Mouse (Mus musculus): ENCODE measurements around the gene Slc43a1. TPM values are rescaled to one million over a fixed set of nuclear protein-coding genes. Genes with fewer than 3 reads are reported as not detected.

Gene Slc43a1
- total RNA-seq, 2 experiments from 2014 or later, result 0.30 to 0.35 TPM

GRCm38 (mm10) chr2:84862231-84862630 is 23.6 kb downstream of the Slc43a1 start:
- no peak for DNase-seq (ENCODE audit: extremely low spot score in 1 of 2, low spot score in 1 of 2)

- peak; percentile 80 to 89 for DNase-seq (ENCODE audit: extremely low spot score in 1 of 2, low spot score in 1 of 2)
Observed at GRCm38 (mm10) chr2:84865616-84866571, 27.2 kb downstream of the Slc43a1 start.

- DNase-seq (ENCODE audit: extremely low spot score in 1 of 2, low spot score in 1 of 2), result peak; percentile 72 to 82
Observed at GRCm38 (mm10) chr2:84868521-84868943, 29.9 kb downstream of the Slc43a1 start.

GRCm38 (mm10) chr2:84868977-84869376 is 30.3 kb downstream of the Slc43a1 start:
- DNase-seq (ENCODE audit: extremely low spot score in 1 of 2, low spot score in 1 of 2), result no peak

- DNase-seq (ENCODE audit: extremely low spot score in 1 of 2, low spot score in 1 of 2), result no peak
Observed at GRCm38 (mm10) chr2:84870623-84871160, 32.0 kb downstream of the Slc43a1 start.

GRCm38 (mm10) chr2:84872105-84872716 is 33.6 kb downstream of the Slc43a1 start:
- DNase-seq (ENCODE audit: extremely low spot score in 1 of 2, low spot score in 1 of 2), result no peak

- no peak for DNase-seq (ENCODE audit: extremely low spot score in 1 of 2, low spot score in 1 of 2)
Observed at GRCm38 (mm10) chr2:84875842-84876241, 37.2 kb downstream of the Slc43a1 start.

- no peak for DNase-seq (ENCODE audit: extremely low spot score in 1 of 2, low spot score in 1 of 2)
Observed at GRCm38 (mm10) chr2:84880590-84880989, 41.9 kb downstream of the Slc43a1 start.

- DNase-seq (ENCODE audit: extremely low spot score in 1 of 2, low spot score in 1 of 2), result peak; percentile 25 to 31
Observed at GRCm38 (mm10) chr2:84882606-84883005, 44.0 kb downstream of the Slc43a1 start.

GRCm38 (mm10) chr2:84883084-84883483 is 44.4 kb downstream of the Slc43a1 start:
- DNase-seq (ENCODE audit: extremely low spot score in 1 of 2, low spot score in 1 of 2), result no peak

- DNase-seq (ENCODE audit: extremely low spot score in 1 of 2, low spot score in 1 of 2), result no peak
Observed at GRCm38 (mm10) chr2:84883530-84883929, 44.9 kb downstream of the Slc43a1 start.

- no peak for DNase-seq (ENCODE audit: extremely low spot score in 1 of 2, low spot score in 1 of 2)
Observed at GRCm38 (mm10) chr2:84883942-84884341, 45.3 kb downstream of the Slc43a1 start.

- DNase-seq (ENCODE audit: extremely low spot score in 1 of 2, low spot score in 1 of 2), result no peak
Observed at GRCm38 (mm10) chr2:84884611-84885010, 46.0 kb downstream of the Slc43a1 start.

GRCm38 (mm10) chr2:84885084-84886055 is 46.7 kb downstream of the Slc43a1 start:
- DNase-seq (ENCODE audit: extremely low spot score in 1 of 2, low spot score in 1 of 2), result no peak

- no peak for DNase-seq (ENCODE audit: extremely low spot score in 1 of 2, low spot score in 1 of 2)
Observed at GRCm38 (mm10) chr2:84886234-84886731, 47.6 kb downstream of the Slc43a1 start, which contains the start of gene Rtn4rl2. Rtn4rl2 (minus strand) TSS chr2:84886710.

GRCm38 (mm10) chr2:84886821-84887281 is 48.2 kb downstream of the Slc43a1 start:
- DNase-seq (ENCODE audit: extremely low spot score in 1 of 2, low spot score in 1 of 2), result no peak

- no peak for DNase-seq (ENCODE audit: extremely low spot score in 1 of 2, low spot score in 1 of 2)
Observed at GRCm38 (mm10) chr2:84887411-84888271, 49.0 kb downstream of the Slc43a1 start.

GRCm38 (mm10) chr2:84888657-84889315 is 50.1 kb downstream of the Slc43a1 start:
- peak in 1 of 2 experiments; percentile 80 for DNase-seq (ENCODE audit: extremely low spot score in 1 of 2, low spot score in 1 of 2)
